Mouse (Mus musculus): ENCODE data around the gene Fam168a. TPM values are rescaled to one million over a fixed set of nuclear protein-coding genes. Genes with fewer than 3 reads are reported as not detected.

Fam168a gene
- total RNA-seq, 2 experiments from 2014 or later = 7.9 to 24.2 TPM

- no peak for ATAC-seq (replicated peaks; ENCODE audit: poor library complexity)
These were observed 64.4 kb downstream of the Fam168a start for GRCm38 (mm10) chr7:100770669-100771341.

- ATAC-seq (replicated peaks; ENCODE audit: poor library complexity) = no peak
These were observed 67.8 kb downstream of the Fam168a start for GRCm38 (mm10) chr7:100774189-100774588.

GRCm38 (mm10) chr7:100775810-100776209, 69.4 kb downstream of the Fam168a start:
- no peak for ATAC-seq (replicated peaks; ENCODE audit: poor library complexity)

- ATAC-seq (replicated peaks; ENCODE audit: poor library complexity) = peak; percentile 71
These were observed 73.8 kb downstream of the Fam168a start for GRCm38 (mm10) chr7:100780192-100780591.

GRCm38 (mm10) chr7:100784650-100785049, 78.2 kb downstream of the Fam168a start:
- ATAC-seq (replicated peaks; ENCODE audit: poor library complexity) = no peak

GRCm38 (mm10) chr7:100785426-100785825, 79.0 kb downstream of the Fam168a start:
- no peak for ATAC-seq (replicated peaks; ENCODE audit: poor library complexity)

- peak; percentile 97 for ATAC-seq (replicated peaks; ENCODE audit: poor library complexity)
These were observed 79.6 kb downstream of the Fam168a start for GRCm38 (mm10) chr7:100786078-100786477.

- no peak for ATAC-seq (replicated peaks; ENCODE audit: poor library complexity)
These were observed 81.9 kb downstream of the Fam168a start for GRCm38 (mm10) chr7:100788291-100788690.

GRCm38 (mm10) chr7:100798810-100799209, 92.4 kb downstream of the Fam168a start:
- peak; percentile 87 for ATAC-seq (replicated peaks; ENCODE audit: poor library complexity)

GRCm38 (mm10) chr7:100805391-100805790, 99.0 kb downstream of the Fam168a start:
- no peak for ATAC-seq (replicated peaks; ENCODE audit: poor library complexity)

GRCm38 (mm10) chr7:100811912-100812311, 105.5 kb downstream of the Fam168a start:
- ATAC-seq (replicated peaks; ENCODE audit: poor library complexity) = no peak

GRCm38 (mm10) chr7:100812641-100813040, 106.2 kb downstream of the Fam168a start:
- ATAC-seq (replicated peaks; ENCODE audit: poor library complexity) = no peak

GRCm38 (mm10) chr7:100815900-100816570, 109.6 kb downstream of the Fam168a start:
- ATAC-seq (replicated peaks; ENCODE audit: poor library complexity) = no peak

GRCm38 (mm10) chr7:100816759-100817441, 110.5 kb downstream of the Fam168a start:
- no peak; the same call in 1 of the 2 replicates for ATAC-seq (replicated peaks; ENCODE audit: poor library complexity)

- no peak for ATAC-seq (replicated peaks; ENCODE audit: poor library complexity)
These were observed 111.0 kb downstream of the Fam168a start for GRCm38 (mm10) chr7:100817442-100817760.

- peak; percentile 34; the same call in 1 of the 2 replicates for ATAC-seq (replicated peaks; ENCODE audit: poor library complexity)
These were observed 112.1 kb downstream of the Fam168a start for GRCm38 (mm10) chr7:100818401-100819064.

GRCm38 (mm10) chr7:100824661-100825060, 118.2 kb downstream of the Fam168a start:
- ATAC-seq (replicated peaks; ENCODE audit: poor library complexity) = no peak

GRCm38 (mm10) chr7:100828549-100828948, 122.1 kb downstream of the Fam168a start:
- no peak for ATAC-seq (replicated peaks; ENCODE audit: poor library complexity)

- ATAC-seq (replicated peaks; ENCODE audit: poor library complexity) = no peak
These were observed 127.4 kb downstream of the Fam168a start for GRCm38 (mm10) chr7:100833859-100834258.

- no peak for ATAC-seq (replicated peaks; ENCODE audit: poor library complexity)
These were observed 128.7 kb downstream of the Fam168a start for GRCm38 (mm10) chr7:100835168-100835567.

GRCm38 (mm10) chr7:100835711-100836110, 129.3 kb downstream of the Fam168a start:
- ATAC-seq (replicated peaks; ENCODE audit: poor library complexity) = no peak

Measured in megakaryocyte progenitor cell, adult 5-6 weeks (primary cell).